Mouse (Mus musculus) erythroblast, embryonic 14.5 days (primary cell): ENCODE measurements around the gene Frmd4b.

Experiments
- GATA1 ChIP-seq: IDR thresholded peaks from 2 replicates; pipeline ENCODE4 v1.6.1; 2012; ENCODE audit warnings: low read length, inconsistent platforms, mixed read lengths
- TAL1 ChIP-seq: IDR thresholded peaks from 3 replicates; pipeline ENCODE4 v1.6.1; 2012; ENCODE audit warnings: low read length, inconsistent platforms, mixed read lengths

DNA sequence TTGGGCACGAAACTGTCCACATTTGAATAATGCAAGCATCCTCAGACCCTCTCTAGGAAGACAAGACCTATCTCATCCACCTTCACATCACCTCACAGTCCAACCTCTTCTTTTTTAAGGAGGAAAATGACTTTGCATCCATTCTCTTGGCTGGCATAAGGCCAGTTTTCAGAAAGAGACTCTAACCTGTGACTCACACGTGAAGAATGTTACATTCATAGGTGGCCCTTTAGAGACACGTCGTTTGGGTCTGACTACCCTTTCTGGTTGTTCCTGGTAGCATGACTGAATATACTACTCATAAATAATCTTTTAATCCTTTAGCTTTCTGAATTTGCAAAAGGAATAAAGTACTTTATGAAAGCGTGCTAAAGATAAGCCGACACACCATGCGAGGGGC lies 311.9 kb downstream of the Frmd4b start:
- TF ChIP-seq GATA1 (no peak), TAL1 (no peak)
